Mouse (Mus musculus) embryonic facial prominence, embryonic 14.5 days (tissue): ENCODE results near the gene Aldh3b3. TPM values are rescaled to one million over a fixed set of nuclear protein-coding genes. Genes with fewer than 3 reads are reported as not detected.

Source experiments
- ATAC-seq: fragments of 200-750 bp; cut with Nextera tagmentation; 2 replicates; pipeline ENCODE4 v1.8.0; 2017; ENCODE audit warnings: low read depth, moderate number of reproducible peaks, moderate TSS enrichment
- DNase-seq: peaks from one replicate; pipeline ENCODE4 v3.0.0-alpha.2; 2015; ENCODE audit warnings: low spot score
- H3K27ac ChIP-seq: fragments of 300-500 bp; sonication (generic); replicated peaks from 2 replicates; pipeline ENCODE4 v1.5.1; 2014; ENCODE audit warnings: low read depth, mild to moderate bottlenecking, low read length, moderate library complexity
- H3K27me3 ChIP-seq: fragments of 300-500 bp; sonication (generic); replicated peaks from 2 replicates; pipeline ENCODE4 v1.6.1; 2014; ENCODE audit warnings: low read length; ENCODE audit not compliant: control insufficient read depth, insufficient read depth
- H3K36me3 ChIP-seq: fragments of 300-500 bp; sonication (generic); 2 replicates; pipeline ENCODE4 v1.6.1; 2014; ENCODE audit warnings: low read length, mixed read lengths; ENCODE audit not compliant: control insufficient read depth, insufficient read depth
- H3K4me1 ChIP-seq: fragments of 300-500 bp; sonication (generic); 2 replicates; pipeline ENCODE4 v1.6.1; 2014; ENCODE audit warnings: antibody characterized with exemption, low read length; ENCODE audit not compliant: control insufficient read depth, insufficient read depth
- H3K4me2 ChIP-seq: fragments of 300-500 bp; sonication (generic); 2 replicates; pipeline ENCODE4 v1.6.1; 2014; ENCODE audit warnings: low read depth, mild to moderate bottlenecking, low read length, moderate library complexity, mixed read lengths
- H3K4me3 ChIP-seq: fragments of 300-500 bp; sonication (generic); 2 replicates; pipeline ENCODE4 v1.5.1; 2014; ENCODE audit warnings: low read depth, mild to moderate bottlenecking, low read length
- H3K9ac ChIP-seq: fragments of 300-500 bp; sonication (generic); 2 replicates; pipeline ENCODE4 v1.6.1; 2014; ENCODE audit warnings: low read depth, mild to moderate bottlenecking, low read length, moderate library complexity, mixed read lengths
- H3K9me3 ChIP-seq: fragments of 300-500 bp; sonication (generic); 2 replicates; pipeline ENCODE4 v1.6.1; 2016; ENCODE audit warnings: low read length; ENCODE audit not compliant: control insufficient read depth
- whole genome bisulfite sequencing: fragments of 180-500 bp; shearing (Covaris S2); extraction: QIAGEN DNeasy Blood & Tissue Kit; methylation state at CpG from one replicate; pipeline ENCODE4 v1.1.7; 2014; 5-methylcytosine and 5-hydroxymethylcytosine counted together
- polyA plus RNA-seq: library from polyadenylated mRNA; unstranded; fragments of >200 nt; fragmentation: Nextera tagmentation; extraction: Ambion mirVana; gene quantifications from 2 replicates; pipeline ENCODE4 v1.2.1, GENCODE M21; 2014

Gene Aldh3b3
- polyA plus RNA-seq, 1 experiment from 2014 or later = 0.18 TPM

DNA sequence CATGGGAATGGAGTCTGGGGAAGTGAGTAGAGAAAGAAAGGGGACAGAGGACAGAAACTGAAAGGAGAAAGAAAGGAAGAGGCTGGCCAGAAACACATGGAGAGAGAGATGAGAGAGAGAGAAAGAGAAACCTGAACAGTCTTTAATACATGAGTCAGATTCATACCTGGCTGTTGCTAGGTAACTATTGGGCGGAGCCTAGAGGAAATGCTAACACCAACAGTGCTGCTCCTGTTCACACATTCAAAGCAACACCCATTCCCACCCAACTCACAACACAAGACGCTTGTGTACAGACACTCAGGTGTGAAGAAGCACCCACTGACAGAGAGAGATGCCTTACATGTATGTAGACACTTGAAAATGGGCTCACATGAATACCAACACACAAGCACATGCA is 17.4 kb downstream of the Aldh3b3 start:
- no peak for ATAC-seq
- Histone ChIP-seq H3K27ac (no peak overlapping the region), H3K4me2 (no peak overlapping the region), H3K4me1 (no peaks in the 10 kb centered on the region; the same call in 1 of the 2 replicates), H3K27me3 (no peaks in the 10 kb centered on the region), H3K4me3 (no peak overlapping the region), H3K9me3 (no peaks in the 10 kb centered on the region), H3K9ac (no peak overlapping the region), H3K36me3 (no peaks in the 10 kb centered on the region)
- no peak for DNase-seq
- WGBS = 85% methylated on average over 2 of the region's 2 CpGs

DNA sequence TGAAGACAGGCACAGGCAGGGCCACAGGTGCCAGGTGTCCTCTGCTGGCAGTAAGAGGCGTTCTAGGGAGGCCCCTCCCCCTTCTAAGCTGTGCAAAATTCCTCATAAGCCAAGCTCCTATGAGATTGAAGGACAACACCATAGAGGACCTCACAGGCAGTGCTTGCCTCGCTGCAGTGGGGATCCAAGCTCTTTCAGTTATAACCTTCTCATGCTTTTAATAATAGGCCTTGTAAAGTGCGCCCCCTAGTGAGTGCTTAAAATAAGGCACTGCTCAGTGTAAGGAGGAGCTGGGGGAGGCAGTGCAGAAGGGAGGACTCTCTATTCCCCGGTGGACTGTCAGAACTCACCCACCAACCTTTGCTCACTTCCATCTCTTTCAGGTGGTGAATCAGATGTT is 21.9 kb downstream of the Aldh3b3 start:
- Histone ChIP-seq H3K4me3 (no peak overlapping the region), H3K4me2 (no peak overlapping the region), H3K9ac (no peak overlapping the region), H3K9me3 (no peaks in the 10 kb centered on the region), H3K4me1 (peaks cover 6% of the 10 kb centered on the region; the same call in 1 of the 2 replicates), H3K27ac (no peak overlapping the region), H3K36me3 (no peaks in the 10 kb centered on the region), H3K27me3 (no peaks in the 10 kb centered on the region)
- WGBS = 11% methylated on average over 4 of the region's 4 CpGs
- ATAC-seq (peak; percentile 79), DNase-seq (peak; percentile 91)

DNA sequence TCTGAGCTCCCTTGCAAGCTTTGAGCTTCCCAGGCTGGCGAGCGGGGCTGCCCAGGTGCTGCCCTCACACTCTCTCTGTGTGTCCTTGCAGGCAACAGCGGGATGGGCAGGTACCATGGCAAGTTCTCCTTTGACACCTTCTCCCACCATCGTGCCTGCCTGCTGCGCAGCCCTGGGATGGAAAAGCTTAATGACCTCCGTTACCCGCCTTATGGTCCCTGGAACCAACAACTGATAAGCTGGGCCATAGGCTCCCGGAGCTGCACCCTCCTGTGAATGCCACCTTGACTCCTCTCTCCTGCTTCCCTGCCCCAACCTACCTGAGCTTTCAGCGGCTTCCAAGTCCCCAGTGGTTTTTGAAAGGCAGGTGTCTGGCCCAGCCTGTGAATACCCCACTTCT is 22.5 kb downstream of the Aldh3b3 start:
- H3K9ac ChIP-seq = no peak overlapping the region
- no peaks in the 10 kb centered on the region for H3K9me3 ChIP-seq
- 80% methylated on average over 9 of the region's 9 CpGs for WGBS
- ATAC-seq (no peak), DNase-seq (no peak)
- no peak overlapping the region for H3K4me2 ChIP-seq
- H3K27me3 ChIP-seq = no peaks in the 10 kb centered on the region
- no peak overlapping the region for H3K4me3 ChIP-seq
- H3K36me3 ChIP-seq = no peaks in the 10 kb centered on the region
- no peak overlapping the region for H3K27ac ChIP-seq
- peaks cover 6% of the 10 kb centered on the region; the same call in 1 of the 2 replicates for H3K4me1 ChIP-seq

DNA sequence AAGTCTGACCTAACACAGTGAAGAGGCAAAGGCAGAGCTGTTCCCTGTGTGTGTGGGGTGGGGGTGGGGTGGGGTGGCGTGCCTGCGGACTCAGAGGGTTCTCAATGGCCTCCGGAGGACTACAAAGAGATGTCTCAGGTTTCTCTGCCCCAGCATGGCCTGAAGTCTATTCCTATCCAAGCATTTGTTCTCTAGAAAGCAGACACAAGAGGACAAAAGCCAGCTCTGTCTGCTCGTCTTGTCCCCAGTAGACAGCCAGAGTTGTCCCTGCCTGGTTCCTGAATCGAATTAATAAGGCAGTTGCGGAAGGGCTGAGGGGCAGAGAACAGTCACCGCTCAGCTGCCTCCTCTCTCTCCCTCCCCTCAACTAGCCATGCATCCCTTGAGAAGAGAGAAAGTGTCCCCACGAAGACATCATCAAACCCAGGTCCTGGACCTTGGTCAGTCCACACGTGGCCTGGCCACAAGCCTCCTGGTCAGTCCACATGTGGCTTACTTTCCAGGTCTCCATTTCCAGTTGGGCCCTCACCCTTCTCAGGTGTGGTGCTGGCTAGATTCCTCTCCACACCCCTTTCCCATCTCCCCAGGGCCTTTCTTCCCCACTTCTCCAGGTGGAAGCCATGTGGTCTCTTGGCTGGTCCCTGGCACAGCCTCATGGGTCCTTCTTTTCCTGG is 25.2 kb downstream of the Aldh3b3 start:
- Histone ChIP-seq H3K27ac (0 out of 2 replicates have a peak overlapping the region, but pooled peaks have one; percentile 10), H3K9me3 (no peaks in the 10 kb centered on the region), H3K4me1 (peaks cover 15% of the 10 kb centered on the region; the same call in 1 of the 2 replicates), H3K27me3 (no peaks in the 10 kb centered on the region), H3K4me2 (no peak overlapping the region), H3K9ac (no peak overlapping the region), H3K36me3 (no peaks in the 10 kb centered on the region), H3K4me3 (no peak overlapping the region)
- no peak for DNase-seq
- WGBS = 29% methylated on average over 9 of the region's 9 CpGs
- no peak for ATAC-seq

DNA sequence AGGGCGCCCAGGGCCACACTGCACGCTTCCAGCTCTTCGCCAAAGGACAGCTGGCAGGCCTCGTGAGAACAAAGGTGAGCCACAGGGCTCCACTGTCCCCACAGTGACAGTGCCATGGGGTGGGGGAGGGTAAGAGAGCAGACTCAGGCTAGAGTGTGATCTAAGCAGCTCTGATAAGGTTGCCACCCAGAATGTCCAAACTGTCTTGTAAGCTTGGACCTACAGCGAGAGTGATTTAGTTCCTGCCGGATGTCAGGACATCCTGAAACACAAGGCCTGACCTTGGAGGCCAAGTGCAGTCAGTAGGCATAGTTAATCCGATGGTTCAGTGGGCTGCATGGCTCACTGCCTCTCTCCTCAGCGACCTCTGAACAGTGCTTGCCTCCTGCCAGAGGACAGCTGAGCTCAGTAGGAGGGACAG is 26.8 kb downstream of the Aldh3b3 start:
- no peak overlapping the region for H3K9ac ChIP-seq
- H3K4me3 ChIP-seq = no peak overlapping the region
- H3K4me1 ChIP-seq = peaks cover 15% of the 10 kb centered on the region; the same call in 1 of the 2 replicates
- WGBS = 41% methylated on average over 8 of the region's 8 CpGs
- H3K27me3 ChIP-seq = no peaks in the 10 kb centered on the region
- H3K27ac ChIP-seq = no peak overlapping the region; the same call in 1 of the 2 replicates
- ATAC-seq = no peak
- H3K36me3 ChIP-seq = no peaks in the 10 kb centered on the region
- DNase-seq = peak; percentile 34
- H3K9me3 ChIP-seq = no peaks in the 10 kb centered on the region
- no peak overlapping the region for H3K4me2 ChIP-seq

DNA sequence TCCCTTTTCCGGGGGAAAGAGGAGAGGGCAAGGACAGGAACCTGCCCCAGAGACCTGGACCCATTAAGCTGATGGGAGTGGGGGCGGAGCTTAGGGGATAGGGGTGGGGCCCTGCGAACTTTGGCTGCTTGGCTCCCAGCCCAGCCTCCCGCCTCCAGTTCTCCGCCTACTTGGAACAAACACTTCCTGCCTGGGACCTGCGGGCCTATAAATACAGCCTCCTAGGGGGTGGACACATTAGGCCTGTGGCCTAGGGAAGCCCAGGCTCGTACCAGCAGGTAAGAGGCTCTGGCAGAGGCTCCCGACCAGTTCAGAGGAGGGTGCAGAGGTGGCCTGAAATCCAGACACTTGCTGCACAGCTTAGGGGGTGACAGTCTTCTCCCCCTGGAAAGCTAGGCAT is 27.9 kb downstream of the Aldh3b3 start, which contains the start of gene Acy3:
Gene Acy3, plus strand, starts transcription at position 237 of the 400 bp plus-strand sequence.
- no peak within 1 kb of the TSS for H3K4me3 ChIP-seq
- 18% methylated on average over 8 of the region's 8 CpGs for WGBS
- peaks cover 15% of the 10 kb centered on the region; the same call in 1 of the 2 replicates for H3K4me1 ChIP-seq
- no peaks in the 10 kb centered on the region for H3K36me3 ChIP-seq
- peak within 1 kb of the TSS; percentile 28 for H3K27ac ChIP-seq
- peak within 1 kb of the TSS; percentile 27; the same call in 1 of the 2 replicates for H3K4me2 ChIP-seq
- peak; percentile 81 for DNase-seq
- no peaks in the 10 kb centered on the region for H3K9me3 ChIP-seq
- ATAC-seq = peak; percentile 52
- no peaks in the 10 kb centered on the region for H3K27me3 ChIP-seq
- H3K9ac ChIP-seq = no peak within 1 kb of the TSS

DNA sequence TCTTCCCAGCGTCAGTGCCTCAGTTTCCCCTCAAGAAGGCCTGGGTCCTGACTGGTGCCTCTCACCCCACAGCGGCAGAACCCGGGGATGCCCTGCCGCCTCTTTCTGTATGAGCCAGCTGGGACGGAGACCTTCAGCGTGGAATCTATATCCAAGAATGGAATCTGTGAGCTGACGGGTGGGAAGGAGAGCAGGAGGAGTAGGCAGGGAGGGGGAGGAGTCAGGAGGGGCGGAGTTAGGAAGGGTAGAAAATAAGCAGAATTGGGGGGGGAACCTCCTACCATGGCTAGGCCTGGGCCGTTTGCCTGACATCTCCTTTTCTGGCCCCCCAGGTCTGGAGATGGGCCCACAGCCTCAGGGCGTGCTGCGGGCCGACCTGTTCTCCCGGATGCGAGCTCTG is 29.6 kb downstream of the Aldh3b3 start:
- no peaks in the 10 kb centered on the region for H3K36me3 ChIP-seq
- ATAC-seq (no peak), DNase-seq (no peak)
- no peak overlapping the region for H3K27ac ChIP-seq
- H3K9me3 ChIP-seq = no peaks in the 10 kb centered on the region
- no peak overlapping the region for H3K9ac ChIP-seq
- no peak overlapping the region for H3K4me3 ChIP-seq
- H3K27me3 ChIP-seq = no peaks in the 10 kb centered on the region
- H3K4me1 ChIP-seq = peaks cover 15% of the 10 kb centered on the region; the same call in 1 of the 2 replicates
- WGBS = 87% methylated on average over 14 of the region's 14 CpGs
- H3K4me2 ChIP-seq = no peak overlapping the region

DNA sequence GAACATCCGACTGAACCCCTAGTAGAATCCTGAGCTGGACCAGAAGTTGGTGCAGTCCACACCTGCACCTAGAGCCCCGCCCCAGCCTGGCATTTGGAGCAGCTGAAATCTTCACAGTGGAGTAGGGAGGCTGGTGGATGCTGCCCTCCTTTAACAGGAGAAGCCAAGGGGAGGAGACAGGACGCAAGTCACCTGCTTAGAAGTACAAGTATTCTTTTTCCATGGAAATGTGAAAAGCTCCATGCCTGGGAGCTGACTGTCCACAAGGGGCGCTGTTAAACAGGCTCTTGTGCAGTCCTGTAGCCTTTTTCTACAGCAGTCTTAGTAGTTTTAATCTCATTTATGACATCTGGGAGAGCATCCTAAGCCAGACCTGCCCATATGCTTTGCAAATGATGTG is 30.3 kb downstream of the Aldh3b3 start:
- Histone ChIP-seq H3K4me3 (no peak overlapping the region), H3K36me3 (no peaks in the 10 kb centered on the region), H3K4me2 (no peak overlapping the region), H3K27ac (no peak overlapping the region), H3K27me3 (no peaks in the 10 kb centered on the region), H3K9me3 (no peaks in the 10 kb centered on the region), H3K4me1 (peaks cover 10% of the 10 kb centered on the region; the same call in 1 of the 2 replicates), H3K9ac (no peak overlapping the region)
- no peak for ATAC-seq
- 90% methylated on average over 4 of the region's 4 CpGs for WGBS
- DNase-seq = no peak

DNA sequence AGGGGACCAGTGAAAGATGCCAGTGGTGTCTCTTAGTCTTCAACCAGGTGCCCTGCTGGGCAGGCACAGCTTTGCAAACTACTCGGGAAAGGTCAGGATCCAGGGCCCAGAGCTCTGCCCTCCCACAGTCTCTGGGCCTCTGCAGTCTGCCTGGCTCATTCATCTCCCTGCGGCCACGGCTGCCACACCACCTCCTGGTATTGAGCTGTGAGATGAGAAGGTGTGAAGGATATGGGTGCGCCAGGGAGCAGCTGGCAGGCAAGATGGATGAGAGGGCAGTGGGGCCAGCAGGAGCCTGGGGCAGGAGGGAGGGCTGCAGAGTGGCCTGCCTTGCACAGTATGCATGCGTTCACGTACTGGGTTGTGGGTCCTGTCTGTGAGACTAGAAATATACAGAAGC is 32.4 kb downstream of the Aldh3b3 start:
- WGBS = 65% methylated on average over 6 of the region's 6 CpGs
- Histone ChIP-seq H3K4me1 (peaks cover 8% of the 10 kb centered on the region; the same call in 1 of the 2 replicates), H3K9ac (no peak overlapping the region), H3K36me3 (no peaks in the 10 kb centered on the region), H3K27ac (no peak overlapping the region), H3K27me3 (no peaks in the 10 kb centered on the region), H3K9me3 (no peaks in the 10 kb centered on the region), H3K4me2 (no peak overlapping the region), H3K4me3 (no peak overlapping the region)
- no peak for ATAC-seq
- DNase-seq = no peak
